Mouse (Mus musculus): Measurements from ENCODE around the gene Sppl3. TPM values are rescaled to one million over a fixed set of nuclear protein-coding genes. Genes with fewer than 3 reads are reported as not detected.
A peak's percentile ranks its signal among the peaks of the same experiment; 100 is the strongest.

Sppl3 gene
- polyA plus RNA-seq, 1 experiment from 2014 or later = 13.1 TPM

GRCm38 (mm10) chr5:115052546-115052945 lies 41.6 kb downstream of the Sppl3 start:
- no peak overlapping the region for H3K27ac ChIP-seq (replicated peaks)
- WGBS = 70% methylated on average over 8 of the region's 8 CpGs
- peak; percentile 27 for DNase-seq (ENCODE audit: low spot score)

DNA sequence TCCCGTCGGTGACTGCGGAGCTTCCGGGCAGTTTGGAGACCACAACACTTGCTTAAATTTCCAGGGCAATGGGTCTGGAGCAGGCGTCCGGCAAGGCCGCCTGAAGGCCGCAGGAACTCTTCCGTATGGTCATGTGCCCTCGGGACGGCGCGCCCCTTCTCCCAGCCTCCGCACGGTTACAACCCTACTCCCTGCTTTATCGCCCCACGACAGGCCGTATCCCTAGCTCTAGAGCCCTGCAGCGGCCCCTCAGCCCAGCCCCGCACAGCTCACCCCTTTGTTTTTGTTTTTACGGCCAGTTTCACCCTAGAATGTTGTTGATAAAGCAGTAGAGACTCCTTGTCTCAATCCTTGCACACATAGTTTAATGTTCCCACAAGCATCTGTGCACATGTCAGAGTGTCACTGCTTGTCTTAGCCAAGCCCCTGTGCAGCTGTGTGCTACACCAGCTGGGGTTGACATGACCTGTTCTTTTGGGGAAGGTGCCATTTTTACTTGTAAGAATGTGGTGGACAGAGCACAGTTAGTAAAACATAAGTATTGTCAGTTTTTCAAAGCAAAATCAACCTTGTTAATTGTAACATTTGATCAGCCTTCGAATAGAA lies 43.0 kb downstream of the Sppl3 start:
- no peak overlapping the region for H3K27ac ChIP-seq (replicated peaks)
- WGBS = 92% methylated on average over 22 of the region's 22 CpGs
- H3K27me3 ChIP-seq (replicated peaks; ENCODE audit: low read depth, poor library complexity, severe bottlenecking) = no peaks in the 10 kb centered on the region
- H3K36me3 ChIP-seq (replicated peaks) = peaks cover 11% of the 10 kb centered on the region; the same call in 1 of the 2 replicates
- no peaks in the 10 kb centered on the region for H3K9me3 ChIP-seq
- H3K4me1 ChIP-seq = peaks cover 28% of the 10 kb centered on the region
- no peak overlapping the region for H3K4me3 ChIP-seq
- no peak for DNase-seq (ENCODE audit: low spot score)

More at GRCm38 (mm10) chr5:115052546-115052945, 41.6 kb downstream of the Sppl3 start:
- Histone ChIP-seq H3K4me3 (no peak overlapping the region; the same call in 1 of the 2 replicates), H3K36me3 (replicated peaks) (peaks cover 11% of the 10 kb centered on the region; the same call in 1 of the 2 replicates), H3K27me3 (replicated peaks; ENCODE audit: low read depth, poor library complexity, severe bottlenecking) (no peaks in the 10 kb centered on the region), H3K9me3 (no peaks in the 10 kb centered on the region), H3K4me1 (peaks cover 28% of the 10 kb centered on the region)

GRCm38 (mm10) chr5:115055418-115055817 lies 44.5 kb downstream of the Sppl3 start:
- no peak overlapping the region for H3K4me3 ChIP-seq
- no peak for DNase-seq (ENCODE audit: low spot score)
- WGBS = 85% methylated on average over 6 of the region's 6 CpGs

GRCm38 (mm10) chr5:115057153-115057552 lies 46.2 kb downstream of the Sppl3 start:
- Histone ChIP-seq H3K4me1 (peaks cover 17% of the 10 kb centered on the region), H3K27ac (replicated peaks) (no peak overlapping the region), H3K4me3 (no peak overlapping the region), H3K9me3 (no peaks in the 10 kb centered on the region), H3K36me3 (replicated peaks) (peaks cover 20% of the 10 kb centered on the region), H3K27me3 (replicated peaks; ENCODE audit: low read depth, poor library complexity, severe bottlenecking) (no peaks in the 10 kb centered on the region)
- no peak for DNase-seq (ENCODE audit: low spot score)
- 94% methylated on average over 4 of the region's 4 CpGs for WGBS

More at GRCm38 (mm10) chr5:115055418-115055817, 44.5 kb downstream of the Sppl3 start:
- peaks cover 11% of the 10 kb centered on the region; the same call in 1 of the 2 replicates for H3K36me3 ChIP-seq (replicated peaks)
- H3K27me3 ChIP-seq (replicated peaks; ENCODE audit: low read depth, poor library complexity, severe bottlenecking) = no peaks in the 10 kb centered on the region
- H3K27ac ChIP-seq (replicated peaks) = no peak overlapping the region
- peaks cover 26% of the 10 kb centered on the region for H3K4me1 ChIP-seq
- no peaks in the 10 kb centered on the region for H3K9me3 ChIP-seq

DNA sequence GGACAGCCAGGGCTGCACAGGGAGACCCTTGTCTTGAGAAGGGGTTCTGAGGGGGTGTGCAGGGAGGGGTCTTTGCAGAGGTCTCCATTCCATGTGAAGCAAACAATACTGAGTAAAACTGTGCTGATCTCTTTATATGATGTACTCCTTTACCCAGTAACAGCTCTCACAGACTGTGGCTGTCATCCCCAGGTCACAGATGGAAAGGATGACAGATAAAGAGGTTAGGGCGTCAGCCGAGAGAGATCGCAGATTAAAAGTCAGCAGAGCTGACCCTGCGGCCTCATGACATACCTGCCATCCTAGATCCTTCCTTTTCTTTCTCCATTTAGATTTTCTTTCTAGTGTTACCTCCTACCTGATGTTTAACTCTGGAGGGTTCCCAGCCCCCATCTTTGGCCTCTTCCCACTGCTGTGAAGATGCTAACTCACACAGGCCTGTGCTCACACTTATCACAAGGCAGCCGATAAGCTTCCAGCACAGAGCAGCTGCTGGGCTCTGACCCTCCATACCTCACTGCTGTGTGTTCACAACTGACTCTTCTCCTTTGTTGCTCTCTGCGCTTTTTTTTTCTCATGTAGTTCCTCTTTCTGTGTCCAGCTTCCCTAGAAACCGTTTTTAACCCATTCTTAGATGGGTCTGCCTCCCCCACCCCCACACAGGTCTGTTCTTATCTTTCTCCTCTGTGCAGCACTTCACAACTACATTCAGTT lies 47.8 kb downstream of the Sppl3 start:
- peaks cover 2% of the 10 kb centered on the region; the same call in 1 of the 2 replicates for H3K4me1 ChIP-seq
- H3K9me3 ChIP-seq = no peaks in the 10 kb centered on the region
- H3K27me3 ChIP-seq (replicated peaks; ENCODE audit: low read depth, poor library complexity, severe bottlenecking) = no peaks in the 10 kb centered on the region
- no peak overlapping the region for H3K4me3 ChIP-seq
- 90% methylated on average over 7 of the region's 7 CpGs for WGBS
- H3K36me3 ChIP-seq (replicated peaks) = peaks cover 32% of the 10 kb centered on the region
- no peak for DNase-seq (ENCODE audit: low spot score)
- H3K27ac ChIP-seq (replicated peaks) = no peak overlapping the region

DNA sequence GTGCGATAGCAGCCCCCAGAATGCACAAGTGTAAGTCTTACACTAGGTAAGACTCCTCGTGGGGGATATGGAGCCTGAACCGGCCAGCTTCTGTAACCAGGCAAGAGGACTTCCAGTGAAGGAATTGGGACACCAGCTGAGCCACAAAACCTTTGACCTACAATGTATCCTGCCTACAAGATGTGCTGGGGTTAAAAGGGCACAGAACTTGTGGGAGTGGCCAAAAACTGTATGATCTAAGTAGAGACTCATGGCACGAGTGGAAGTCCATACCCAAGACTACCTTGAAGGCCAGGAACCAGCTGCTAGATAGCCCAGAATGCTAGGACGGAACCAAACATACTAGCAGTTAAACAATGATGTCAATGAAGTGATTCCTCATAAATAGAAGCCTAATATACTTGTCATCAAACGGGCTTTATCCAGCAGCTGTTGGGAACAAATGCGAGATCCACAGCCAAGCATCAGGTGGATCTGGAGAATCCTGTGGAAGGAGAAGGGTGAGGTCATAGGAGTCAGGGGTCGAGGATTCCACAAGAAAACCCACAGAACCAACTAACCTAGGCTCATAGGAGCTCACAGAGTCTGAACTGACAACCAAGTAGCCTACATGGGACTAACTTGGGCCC lies 49.2 kb downstream of the Sppl3 start:
- Histone ChIP-seq H3K27ac (replicated peaks) (no peak overlapping the region), H3K36me3 (replicated peaks) (peaks cover 41% of the 10 kb centered on the region), H3K4me3 (no peak overlapping the region), H3K9me3 (no peaks in the 10 kb centered on the region), H3K27me3 (replicated peaks; ENCODE audit: low read depth, poor library complexity, severe bottlenecking) (no peaks in the 10 kb centered on the region), H3K4me1 (no peaks in the 10 kb centered on the region)
- DNase-seq (ENCODE audit: low spot score) = no peak
- 88% methylated on average over 8 of the region's 8 CpGs for WGBS

GRCm38 (mm10) chr5:115060977-115061376 lies 50.0 kb downstream of the Sppl3 start:
- no peaks in the 10 kb centered on the region for H3K27me3 ChIP-seq (replicated peaks; ENCODE audit: low read depth, poor library complexity, severe bottlenecking)
- H3K4me1 ChIP-seq = no peaks in the 10 kb centered on the region
- DNase-seq (ENCODE audit: low spot score) = no peak
- H3K4me3 ChIP-seq = no peak overlapping the region
- whole genome bisulfite sequencing = 92% methylated on average over 3 of the region's 3 CpGs
- H3K36me3 ChIP-seq (replicated peaks) = peaks cover 45% of the 10 kb centered on the region
- no peaks in the 10 kb centered on the region for H3K9me3 ChIP-seq
- no peak overlapping the region for H3K27ac ChIP-seq (replicated peaks)

GRCm38 (mm10) chr5:115062566-115062965 lies 51.6 kb downstream of the Sppl3 start:
- 88% methylated on average over 1 of the region's 1 CpGs for WGBS
- no peaks in the 10 kb centered on the region for H3K27me3 ChIP-seq (replicated peaks; ENCODE audit: low read depth, poor library complexity, severe bottlenecking)
- no peaks in the 10 kb centered on the region for H3K4me1 ChIP-seq

DNA sequence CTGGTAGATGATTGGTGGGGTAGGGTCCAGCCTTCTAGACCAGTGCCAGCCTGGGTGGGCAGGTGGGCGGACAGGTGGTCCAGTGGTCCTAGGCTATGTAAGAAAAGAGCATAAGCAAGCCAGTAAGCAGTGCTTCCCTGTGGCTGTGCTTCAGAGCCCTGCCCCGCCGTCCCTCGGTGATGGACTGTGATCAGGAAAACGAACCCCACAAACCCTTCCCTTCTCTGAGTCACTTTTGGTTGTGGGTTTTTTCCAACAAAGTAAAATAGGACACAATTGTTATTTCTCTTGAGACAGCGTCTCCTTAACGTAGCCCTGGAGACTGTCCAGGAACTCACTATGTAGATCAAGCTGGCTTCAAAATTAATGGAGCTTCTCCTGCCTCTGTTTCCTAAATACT lies 52.5 kb downstream of the Sppl3 start:
- no peak for DNase-seq (ENCODE audit: low spot score)
- Histone ChIP-seq H3K27me3 (replicated peaks; ENCODE audit: low read depth, poor library complexity, severe bottlenecking) (no peaks in the 10 kb centered on the region), H3K4me1 (no peaks in the 10 kb centered on the region), H3K27ac (replicated peaks) (no peak overlapping the region), H3K36me3 (replicated peaks) (peaks cover 34% of the 10 kb centered on the region), H3K4me3 (no peak overlapping the region), H3K9me3 (no peaks in the 10 kb centered on the region)
- 95% methylated on average over 7 of the region's 7 CpGs for WGBS

More at GRCm38 (mm10) chr5:115062566-115062965, 51.6 kb downstream of the Sppl3 start:
- Histone ChIP-seq H3K4me3 (no peak overlapping the region), H3K27ac (replicated peaks) (no peak overlapping the region), H3K36me3 (replicated peaks) (peaks cover 34% of the 10 kb centered on the region), H3K9me3 (no peaks in the 10 kb centered on the region)
- DNase-seq (ENCODE audit: low spot score) = no peak

DNA sequence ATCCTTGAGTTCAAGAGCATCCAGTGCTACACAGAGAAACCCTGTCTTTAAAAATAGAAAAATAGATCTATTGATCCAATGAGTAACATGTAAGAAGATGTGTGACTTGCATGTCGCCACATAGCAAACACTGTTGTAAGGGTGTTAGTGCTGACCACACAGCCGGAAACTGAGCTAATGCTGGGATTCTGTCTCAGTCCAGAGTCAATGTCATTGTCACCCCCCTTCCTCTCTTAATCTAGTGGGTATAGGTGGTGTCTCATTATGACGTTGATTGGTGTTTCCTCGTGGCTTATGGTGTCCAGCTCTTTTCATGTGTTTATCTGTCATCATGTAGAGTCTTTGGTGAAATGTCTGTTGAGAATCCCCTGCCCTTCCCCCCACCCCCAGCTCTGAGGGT lies 55.3 kb downstream of the Sppl3 start:
- H3K4me1 ChIP-seq = no peaks in the 10 kb centered on the region
- no peak for DNase-seq (ENCODE audit: low spot score)
- WGBS = 90% methylated on average over 4 of the region's 4 CpGs
- no peaks in the 10 kb centered on the region for H3K27me3 ChIP-seq (replicated peaks; ENCODE audit: low read depth, poor library complexity, severe bottlenecking)
- no peaks in the 10 kb centered on the region for H3K9me3 ChIP-seq
- H3K4me3 ChIP-seq = no peak overlapping the region
- H3K27ac ChIP-seq (replicated peaks) = no peak overlapping the region
- peaks cover 38% of the 10 kb centered on the region for H3K36me3 ChIP-seq (replicated peaks)

GRCm38 (mm10) chr5:115068671-115069421 lies 57.9 kb downstream of the Sppl3 start:
- no peak for DNase-seq (ENCODE audit: low spot score)
- Histone ChIP-seq H3K27me3 (replicated peaks; ENCODE audit: low read depth, poor library complexity, severe bottlenecking) (no peaks in the 10 kb centered on the region), H3K27ac (replicated peaks) (no peak overlapping the region), H3K4me3 (no peak overlapping the region), H3K4me1 (no peaks in the 10 kb centered on the region), H3K36me3 (replicated peaks) (peaks cover 18% of the 10 kb centered on the region), H3K9me3 (no peaks in the 10 kb centered on the region)
- 93% methylated on average over 11 of the region's 11 CpGs for WGBS

DNA sequence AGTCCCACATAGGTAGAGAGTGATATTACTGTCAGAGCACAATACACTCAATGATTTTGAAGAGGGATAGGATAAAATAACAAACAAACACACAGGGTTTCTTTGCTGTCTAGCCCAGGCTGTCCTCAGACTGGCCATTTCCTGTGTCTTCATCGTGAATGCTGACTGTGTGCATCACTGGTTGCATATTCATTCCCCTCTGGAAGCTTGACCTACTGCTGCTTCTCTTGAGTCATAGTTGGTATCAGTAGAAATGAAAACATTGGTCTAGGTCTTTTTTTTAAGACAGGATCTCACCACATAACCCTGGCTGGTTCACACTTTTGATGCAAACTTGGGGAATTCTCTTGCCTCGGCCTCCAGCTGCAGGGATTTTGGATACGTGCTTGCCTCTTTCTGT lies 58.7 kb downstream of the Sppl3 start:
- DNase-seq (ENCODE audit: low spot score) = no peak
- Histone ChIP-seq H3K4me3 (no peak overlapping the region), H3K27ac (replicated peaks) (no peak overlapping the region), H3K9me3 (no peaks in the 10 kb centered on the region), H3K27me3 (replicated peaks; ENCODE audit: low read depth, poor library complexity, severe bottlenecking) (no peaks in the 10 kb centered on the region), H3K36me3 (replicated peaks) (peaks cover 13% of the 10 kb centered on the region), H3K4me1 (no peaks in the 10 kb centered on the region)
- WGBS = 93% methylated on average over 3 of the region's 3 CpGs
